Mouse (Mus musculus): ENCODE measurements around the gene Tex52.

Gene Tex52

GRCm38 (mm10) chr6:128429300-128429699, 54.0 kb downstream of the Tex52 start:
- in situ Hi-C loops (cut with MboI): no loop called here

DNA sequence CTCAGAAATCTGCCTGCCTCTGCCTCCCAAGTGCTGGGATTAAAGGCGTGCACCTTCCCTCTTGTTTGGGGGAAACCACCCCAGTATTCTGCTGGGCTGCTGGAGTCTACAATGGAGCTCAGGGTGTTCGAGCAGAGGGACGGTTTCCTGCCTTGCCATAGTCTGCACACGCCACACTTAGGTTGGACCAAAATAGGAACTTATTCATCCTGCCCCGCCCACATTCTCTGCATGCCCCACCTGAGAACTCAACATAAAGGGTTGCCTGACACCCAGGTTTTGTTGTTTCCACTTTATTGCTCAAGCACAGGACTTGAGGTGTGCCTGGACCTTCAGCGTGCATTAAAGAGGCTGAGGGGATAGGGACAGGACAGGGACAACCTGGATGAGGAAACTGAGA, 54.6 kb downstream of the Tex52 start:
- in situ Hi-C loops (cut with MboI): no loop called here

DNA sequence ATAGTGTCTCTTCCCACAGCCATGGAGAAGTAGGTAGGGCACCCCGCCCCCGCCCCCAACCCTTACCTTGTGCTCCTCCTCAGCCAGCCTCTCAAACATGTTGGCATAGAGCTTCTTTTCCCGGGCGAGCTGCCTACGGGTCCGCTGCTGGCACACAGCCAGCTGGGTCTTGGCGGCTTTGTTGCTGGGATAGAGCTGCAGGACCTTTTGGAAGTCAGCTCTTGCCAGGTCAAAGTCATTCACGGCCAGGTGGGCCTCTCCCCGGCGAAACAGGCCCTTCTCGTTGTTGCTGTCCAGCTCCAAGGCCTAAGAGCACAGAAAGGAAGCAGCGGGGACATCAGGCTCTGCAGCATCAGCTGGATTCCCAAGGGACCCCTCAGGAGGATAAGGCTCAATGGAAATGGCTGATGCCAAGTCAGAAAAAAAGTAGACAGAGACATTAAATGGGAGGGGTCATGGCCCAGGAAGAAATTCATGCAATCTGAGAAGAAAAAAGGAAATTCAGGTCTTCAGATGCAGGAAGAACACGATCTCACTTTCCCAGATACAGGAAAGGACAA, 57.2 kb downstream of the Tex52 start:
- in situ Hi-C loops (cut with MboI): no loop called here

DNA sequence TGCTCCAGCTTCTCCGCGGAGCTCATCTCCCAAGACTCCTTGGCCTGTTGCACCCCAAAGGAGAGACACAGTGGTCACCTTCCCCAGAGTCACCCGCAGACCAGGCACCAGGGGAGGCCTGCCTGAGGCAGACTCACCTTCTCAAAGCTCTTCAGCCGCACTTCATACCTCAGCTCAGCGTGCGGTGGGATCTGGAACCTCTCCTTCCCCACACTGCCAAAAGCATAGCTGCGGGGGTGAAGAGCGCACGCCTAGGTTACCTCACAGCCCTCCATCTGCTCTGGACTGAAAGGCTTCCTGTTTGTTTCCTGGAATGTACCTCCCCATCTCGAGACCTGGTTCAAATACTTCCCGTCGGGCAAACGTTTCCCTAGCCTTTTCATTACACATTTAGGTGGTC, 58.3 kb downstream of the Tex52 start:
- in situ Hi-C loops (cut with MboI): no loop called here
